Mouse (Mus musculus): ENCODE results near the gene Ptch2. TPM values are rescaled to one million over a fixed set of nuclear protein-coding genes. Genes with fewer than 3 reads are reported as not detected.
A peak's percentile ranks its signal among the peaks of the same experiment; 100 is the strongest.

The Ptch2 gene
- total and polyA plus RNA-seq, 3 experiments, result 0.33 TPM; not detected in 2

GRCm38 (mm10) chr4:117146176-117146575 is 50.3 kb downstream of the Ptch2 start:
- H3K27me3 ChIP-seq (ENCODE audit: control insufficient read depth in 1 of 2, insufficient read depth in 2 of 2, low read length in 2 of 2), result no peaks in the 10 kb centered on the region
- H3K4me3 ChIP-seq (ENCODE audit: control insufficient read depth in 1 of 2, insufficient read depth in 1 of 2, low read depth in 2 of 2, low read length in 2 of 2), result no peak overlapping the region
- TF ChIP-seq ZNF384 (IDR thresholded peaks at IDR 0.05; ENCODE audit: low read depth, low read length) (no peak), ZMIZ1 (IDR thresholded peaks at IDR 0.05; ENCODE audit: low read depth, low read length) (no peak), POLR2A (IDR thresholded peaks at IDR 0.05; ENCODE audit: control insufficient read depth in 1 of 2, insufficient read depth in 1 of 2, low read depth in 1 of 2, low read length in 2 of 2, poor library complexity in 1 of 2) (peak in 1 of 2 experiments; percentile 22; a peak in 1 of 4 replicates), ETS1 (IDR thresholded peaks at IDR 0.05; ENCODE audit: low read depth, low read length) (no peak), SMC3 (IDR thresholded peaks at IDR 0.05; ENCODE audit: low read depth, low read length) (peak; percentile 78), UBTF (IDR thresholded peaks at IDR 0.05; ENCODE audit: borderline replicate concordance, insufficient read depth, low read depth, low read length) (no peak), CHD2 (IDR thresholded peaks at IDR 0.05; ENCODE audit: low read length) (no peak), MYC (IDR thresholded peaks at IDR 0.05; ENCODE audit: low read depth, low read length) (0 out of 2 replicates have a peak, but pooled peaks have one; percentile 13), MAX (IDR thresholded peaks at IDR 0.05; ENCODE audit: low read length) (no peak), RAD21 (IDR thresholded peaks at IDR 0.05; ENCODE audit: low read depth, low read length) (peak; percentile 72), EP300 (IDR thresholded peaks at IDR 0.05; ENCODE audit: low read depth in 1 of 2, low read length in 2 of 2) (no peak), ZC3H11A (IDR thresholded peaks at IDR 0.05; ENCODE audit: low read depth, low read length) (peak; percentile 47), HCFC1 (IDR thresholded peaks at IDR 0.05; ENCODE audit: low read depth, low read length) (peak; percentile 43; the same call in 1 of the 2 replicates), MXI1 (IDR thresholded peaks at IDR 0.05; ENCODE audit: low read depth, low read length) (no peak), NRF1 (IDR thresholded peaks at IDR 0.05; ENCODE audit: insufficient read depth, low read depth, low read length, poor library complexity, severe bottlenecking) (no peak), KAT2A (conservative IDR thresholded peaks at IDR 0.05; ENCODE audit: low read depth, low read length) (no peak), POLR2AphosphoS2 (IDR thresholded peaks at IDR 0.05; ENCODE audit: low read length) (no peak), USF2 (IDR thresholded peaks at IDR 0.05; ENCODE audit: borderline replicate concordance in 1 of 2, insufficient read depth in 1 of 2, low read depth in 1 of 2, low read length in 2 of 2) (no peak), TBP (IDR thresholded peaks at IDR 0.05; ENCODE audit: low read depth, low read length) (0 out of 2 replicates have a peak, but pooled peaks have one; percentile 45), GABPA (IDR thresholded peaks at IDR 0.05; ENCODE audit: low read depth, low read length) (no peak), RCOR1 (IDR thresholded peaks at IDR 0.05; ENCODE audit: low read depth, low read length) (no peak), MEF2A (IDR thresholded peaks at IDR 0.05; ENCODE audit: extremely low read depth, insufficient replicate concordance, low read depth, low read length, poor library complexity, severe bottlenecking) (no peak), MAFK (IDR thresholded peaks at IDR 0.05; ENCODE audit: borderline replicate concordance, low read depth, low read length) (no peak), BHLHE40 (IDR thresholded peaks at IDR 0.05; ENCODE audit: borderline replicate concordance, low read depth, low read length) (no peak), MAZ (IDR thresholded peaks at IDR 0.05; ENCODE audit: low read depth, low read length) (no peak), CTCF (IDR thresholded peaks at IDR 0.05 in 2 of 3, conservative IDR thresholded peaks at IDR 0.05 in 1 of 3; ENCODE audit: control insufficient read depth in 1 of 3, insufficient read depth in 1 of 3, low read depth in 2 of 3, low read length in 3 of 3, poor library complexity in 1 of 3, severe bottlenecking in 1 of 3) (peak; percentile 89 to 100 (median 99)), TCF12 (IDR thresholded peaks at IDR 0.05; ENCODE audit: low read depth, low read length) (no peak)
- peak; percentile 93 for DNase-seq (ENCODE audit: low read depth, low spot score)
- no peak overlapping the region for H3K27ac ChIP-seq (ENCODE audit: control insufficient read depth, low read depth, low read length)
- H3K4me1 ChIP-seq (ENCODE audit: control insufficient read depth in 1 of 2, insufficient read depth in 2 of 2, low read length in 2 of 2), result no peaks in the 10 kb centered on the region
- H3K9ac ChIP-seq (ENCODE audit: control insufficient read depth, low read depth, low read length, poor library complexity, severe bottlenecking), result no peak overlapping the region
- H3K36me3 ChIP-seq (ENCODE audit: control insufficient read depth in 1 of 2, insufficient read depth in 2 of 2, low read length in 2 of 2), result peaks cover 0 to under 1% of the 10 kb centered on the region in 2 experiments; a peak in 1 of 4 replicates
- no peaks in the 10 kb centered on the region for H3K9me3 ChIP-seq (replicated peaks; ENCODE audit: insufficient read depth, low read length)
- no peaks in the 10 kb centered on the region for H3K79me2 ChIP-seq (ENCODE audit: control insufficient read depth, insufficient read depth, low read length, poor library complexity)

Data from MEL (cell line).